Mouse (Mus musculus) lung, embryonic 14.5 days (tissue): ENCODE results near the gene Tmem184a. TPM values are rescaled to one million over a fixed set of nuclear protein-coding genes. Genes with fewer than 3 reads are reported as not detected.

Experiments
- ATAC-seq: fragments of 200-750 bp; cut with Nextera tagmentation; 2 replicates; pipeline ENCODE4 v1.8.0; 2017; ENCODE audit warnings: mild to moderate bottlenecking, moderate TSS enrichment, moderate library complexity; ENCODE audit not compliant: insufficient read depth
- DNase-seq: peaks from one replicate; pipeline ENCODE4 v3.0.0-alpha.2; 2015
- H3K27ac ChIP-seq: fragments of 300-500 bp; sonication (generic); 2 replicates; pipeline ENCODE4 v1.5.1; 2014; ENCODE audit warnings: low read depth, mild to moderate bottlenecking, moderate library complexity
- H3K27me3 ChIP-seq: fragments of 300-500 bp; sonication (generic); 2 replicates; pipeline ENCODE4 v1.6.1; 2014; ENCODE audit warnings: low read length, control low read depth; ENCODE audit not compliant: insufficient read depth
- H3K36me3 ChIP-seq: fragments of 300-500 bp; sonication (generic); 2 replicates; pipeline ENCODE4 v1.6.1; 2014; ENCODE audit warnings: control low read depth; ENCODE audit not compliant: insufficient read depth
- H3K4me1 ChIP-seq: fragments of 300-500 bp; sonication (generic); 2 replicates; pipeline ENCODE4 v1.6.1; 2014; ENCODE audit warnings: antibody characterized with exemption, control low read depth; ENCODE audit not compliant: insufficient read depth
- H3K4me2 ChIP-seq: fragments of 300-500 bp; sonication (generic); 2 replicates; pipeline ENCODE4 v1.6.1; 2014; ENCODE audit warnings: mild to moderate bottlenecking
- H3K4me3 ChIP-seq: fragments of 300-500 bp; sonication (generic); 2 replicates; pipeline ENCODE4 v1.5.1; 2014; ENCODE audit warnings: low read depth, low read length
- H3K9ac ChIP-seq: fragments of 300-500 bp; sonication (generic); 2 replicates; pipeline ENCODE4 v1.6.1; 2014
- H3K9me3 ChIP-seq: fragments of 300-500 bp; sonication (generic); 2 replicates; pipeline ENCODE4 v1.6.1; 2016; ENCODE audit warnings: low read depth, low read length, control low read depth
- CTCF ChIP-seq: IDR thresholded peaks from 2 replicates; pipeline ENCODE4 v1.5.1; 2016; ENCODE audit warnings: antibody characterized with exemption, low read depth
- WGBS: fragments of 180-500 bp; shearing (Covaris S2); extraction: QIAGEN DNeasy Blood & Tissue Kit; methylation state at CpG from one replicate; pipeline ENCODE4 v1.1.7; 2014; 5-methylcytosine and 5-hydroxymethylcytosine counted together
- microRNA-seq: library from miRNA; unstranded; fragments of <30 nt; microRNA quantifications from one replicate; pipeline ENCODE4, GENCODE M21; 2016; ENCODE audit warnings: borderline number of aligned reads
- polyA plus RNA-seq: library from polyadenylated mRNA; unstranded; fragments of >200 nt; fragmentation: Nextera tagmentation; extraction: Ambion mirVana; gene quantifications from 2 replicates; pipeline ENCODE4 v1.2.1, GENCODE M21; 2014

Tmem184a gene
- polyA plus RNA-seq, 1 experiment from 2014 or later, result 10.5 TPM

DNA sequence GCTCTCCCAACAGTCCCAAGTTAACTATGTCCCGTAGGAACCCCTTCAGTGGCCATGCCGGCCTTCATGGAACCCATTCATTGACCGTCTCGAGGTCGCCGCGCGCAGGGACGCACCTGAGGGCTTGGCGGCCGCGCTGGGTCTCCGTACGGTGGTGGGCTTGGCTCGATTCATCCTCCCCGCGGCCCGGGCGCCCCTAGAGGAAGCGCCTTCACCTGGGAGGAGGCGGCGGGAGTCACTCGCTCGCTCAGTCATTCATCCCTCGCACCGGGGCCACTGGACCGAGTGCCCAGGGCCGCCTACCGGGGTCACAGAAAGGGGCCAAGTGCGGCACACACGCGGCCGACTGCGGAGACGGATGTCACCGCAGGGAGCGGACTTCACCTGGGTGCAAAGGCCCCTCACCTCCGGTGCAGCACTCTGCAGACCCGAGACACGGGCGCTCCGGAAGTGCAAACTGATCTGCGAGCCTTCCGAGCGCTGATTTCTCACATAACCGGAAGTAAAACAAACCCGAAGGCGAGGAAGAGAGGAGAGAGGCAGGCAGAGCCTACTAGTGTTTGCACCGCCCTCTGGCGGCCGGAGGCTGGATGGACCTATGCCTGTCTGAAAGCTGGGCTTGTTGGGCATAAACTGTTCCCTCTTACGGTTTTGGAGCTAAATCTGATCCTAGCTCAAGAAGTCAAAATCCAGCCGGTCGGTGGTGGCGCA, 44.3 kb downstream of the Tmem184a start, which contains the start of gene Ints1:
Gene Ints1 (minus strand): TSS at position 459 of the 711 bp plus-strand sequence.
- H3K27me3 ChIP-seq, result no peaks in the 10 kb centered on the region
- peak; percentile 99 for DNase-seq
- H3K4me1 ChIP-seq, result no peaks in the 10 kb centered on the region
- H3K9me3 ChIP-seq, result no peaks in the 10 kb centered on the region
- WGBS, result under 1% methylated on average over 55 of the region's 55 CpGs
- TF ChIP-seq CTCF, result peak; percentile 94
- peak within 1 kb of the TSS; percentile 81 for H3K9ac ChIP-seq
- H3K36me3 ChIP-seq, result peaks cover 32% of the 10 kb centered on the region
- H3K4me2 ChIP-seq, result peak within 1 kb of the TSS; percentile 92
- peak within 1 kb of the TSS; percentile 98 for H3K4me3 ChIP-seq
- no peak within 1 kb of the TSS for H3K27ac ChIP-seq
- ATAC-seq, result peak; percentile 95

DNA sequence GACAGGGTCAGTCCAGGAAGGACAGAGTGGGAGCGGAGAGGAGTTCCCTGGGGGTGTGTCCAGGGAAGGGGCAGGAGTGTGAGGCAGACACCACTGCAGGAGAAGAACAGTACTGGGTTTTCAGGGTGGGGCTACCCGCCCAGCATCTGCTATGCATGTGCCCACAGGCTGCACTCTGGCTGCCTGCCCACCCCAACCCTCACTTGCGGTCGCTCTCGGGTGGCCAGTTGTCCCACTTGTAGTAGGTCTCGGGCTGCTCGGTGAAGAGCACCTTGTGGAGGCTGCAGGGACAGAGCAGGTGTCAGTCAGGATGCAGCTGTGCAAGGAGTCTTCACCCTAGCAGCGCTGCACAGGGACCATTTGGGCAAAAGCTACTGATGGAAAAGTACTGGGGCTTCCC, 51.5 kb downstream of the Tmem184a start:
- Histone ChIP-seq H3K4me1 (no peaks in the 10 kb centered on the region), H3K27me3 (no peaks in the 10 kb centered on the region), H3K4me2 (no peak overlapping the region), H3K27ac (no peak overlapping the region), H3K9ac (no peak overlapping the region), H3K4me3 (no peak overlapping the region), H3K36me3 (peaks cover 93% of the 10 kb centered on the region), H3K9me3 (no peaks in the 10 kb centered on the region)
- DNase-seq (no peak), ATAC-seq (no peak)
- no peak for TF ChIP-seq CTCF
- WGBS, result 92% methylated on average over 8 of the region's 8 CpGs

DNA sequence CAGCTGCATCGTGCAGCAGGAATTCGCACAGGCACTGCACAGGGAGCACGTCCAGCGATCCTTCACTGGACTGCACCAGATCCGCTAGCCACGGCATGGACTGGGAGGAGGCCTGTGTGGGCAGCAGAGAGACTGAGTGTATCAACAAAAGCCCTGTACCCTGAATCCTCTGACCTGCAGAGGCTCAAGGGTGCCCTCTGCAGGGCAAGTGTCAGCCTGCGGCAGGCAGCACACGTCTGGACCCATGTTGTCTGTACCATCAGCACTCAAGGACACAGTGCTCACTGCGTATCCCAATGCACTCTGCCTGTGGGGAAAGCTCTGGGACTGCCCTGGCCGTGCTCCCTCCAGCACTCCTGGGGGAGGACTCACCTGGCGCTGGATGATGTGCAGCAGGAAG, 55.4 kb downstream of the Tmem184a start:
- WGBS, result 70% methylated on average over 11 of the region's 11 CpGs
- TF ChIP-seq CTCF, result peak; percentile 65
- ATAC-seq, result no peak
- no peak overlapping the region for H3K27ac ChIP-seq
- no peaks in the 10 kb centered on the region for H3K4me1 ChIP-seq
- no peaks in the 10 kb centered on the region for H3K9me3 ChIP-seq
- peaks cover 96% of the 10 kb centered on the region for H3K36me3 ChIP-seq
- DNase-seq, result peak; percentile 53
- no peak overlapping the region for H3K4me3 ChIP-seq
- no peak overlapping the region for H3K9ac ChIP-seq
- no peak overlapping the region for H3K4me2 ChIP-seq
- H3K27me3 ChIP-seq, result no peaks in the 10 kb centered on the region

DNA sequence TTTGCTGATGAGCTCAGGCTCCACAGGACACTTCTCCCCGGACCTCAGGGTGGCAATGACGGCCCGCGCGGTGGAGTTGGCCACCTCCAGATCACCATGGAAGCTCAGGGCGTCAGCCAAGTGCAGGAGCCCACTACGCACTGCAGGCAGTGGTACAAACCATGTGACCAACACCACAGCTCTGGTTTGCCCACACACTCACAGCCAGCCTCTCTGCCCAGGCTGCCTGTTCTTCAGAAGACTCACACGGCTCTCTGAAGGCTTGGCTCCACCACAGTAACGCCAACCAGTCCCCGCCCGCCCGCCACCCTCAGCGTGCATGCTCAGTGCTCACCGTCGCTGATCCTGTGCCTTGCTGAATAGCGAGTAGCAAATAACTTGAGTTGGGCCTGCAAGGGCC, 61.6 kb downstream of the Tmem184a start:
- H3K9ac ChIP-seq, result no peak overlapping the region
- ATAC-seq (no peak), DNase-seq (no peak)
- TF ChIP-seq CTCF, result no peak
- H3K27me3 ChIP-seq, result no peaks in the 10 kb centered on the region
- H3K36me3 ChIP-seq, result peaks cover 92% of the 10 kb centered on the region
- 85% methylated on average over 16 of the region's 16 CpGs for WGBS
- H3K4me2 ChIP-seq, result no peak overlapping the region
- H3K4me1 ChIP-seq, result no peaks in the 10 kb centered on the region
- H3K9me3 ChIP-seq, result no peaks in the 10 kb centered on the region
- no peak overlapping the region for H3K27ac ChIP-seq
- H3K4me3 ChIP-seq, result no peak overlapping the region

DNA sequence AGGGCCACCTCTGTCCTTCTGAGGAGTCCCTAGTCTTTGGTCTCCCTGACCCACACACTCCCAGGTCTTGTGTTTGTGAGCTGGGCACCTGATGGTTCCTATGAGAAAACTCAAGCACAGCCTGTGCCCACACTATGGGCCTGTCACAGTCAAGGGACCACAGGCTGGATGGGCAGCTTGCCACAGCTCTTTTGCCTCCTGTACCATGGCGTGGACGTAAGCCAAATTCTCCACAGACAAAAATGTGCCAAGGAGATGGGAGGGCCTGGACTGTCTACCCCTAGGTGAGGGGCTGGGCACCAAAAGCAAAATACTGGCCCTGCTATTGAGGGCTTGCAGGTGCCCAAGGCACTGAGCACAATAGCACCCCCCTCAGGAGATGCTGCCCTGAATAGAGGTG, 63.1 kb downstream of the Tmem184a start:
- no peak overlapping the region for H3K4me2 ChIP-seq
- no peak overlapping the region for H3K9ac ChIP-seq
- ATAC-seq, result no peak
- H3K4me1 ChIP-seq, result no peaks in the 10 kb centered on the region
- peaks cover 92% of the 10 kb centered on the region for H3K36me3 ChIP-seq
- DNase-seq, result no peak
- no peaks in the 10 kb centered on the region for H3K9me3 ChIP-seq
- no peak for TF ChIP-seq CTCF
- H3K27me3 ChIP-seq, result no peaks in the 10 kb centered on the region
- 93% methylated on average over 2 of the region's 2 CpGs for WGBS
- H3K4me3 ChIP-seq, result no peak overlapping the region
- no peak overlapping the region for H3K27ac ChIP-seq

DNA sequence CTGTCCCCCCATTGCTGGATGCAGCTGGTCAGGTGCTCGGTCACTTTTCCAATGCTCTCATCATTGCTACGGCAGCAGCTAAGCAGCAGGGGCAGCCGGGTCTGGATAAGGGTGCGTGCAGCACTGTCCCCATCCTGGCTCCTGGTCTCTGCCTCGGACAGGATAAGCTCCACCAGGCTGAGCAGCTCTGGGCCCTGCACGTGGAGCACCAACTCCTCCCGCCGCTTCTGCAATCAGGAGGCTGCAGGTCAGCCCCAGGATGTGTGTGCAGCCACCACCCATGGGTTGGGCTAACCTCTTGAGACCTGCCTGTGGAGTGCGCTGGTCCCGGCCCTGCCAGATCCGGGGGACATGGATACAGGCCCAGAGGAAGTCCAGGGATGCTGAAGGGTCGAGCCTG, 63.6 kb downstream of the Tmem184a start:
- Histone ChIP-seq H3K4me2 (no peak overlapping the region), H3K9ac (no peak overlapping the region), H3K27ac (no peak overlapping the region), H3K4me3 (no peak overlapping the region), H3K9me3 (no peaks in the 10 kb centered on the region), H3K36me3 (peaks cover 92% of the 10 kb centered on the region), H3K27me3 (no peaks in the 10 kb centered on the region), H3K4me1 (no peaks in the 10 kb centered on the region)
- WGBS, result 88% methylated on average over 12 of the region's 12 CpGs
- TF ChIP-seq CTCF, result no peak
- ATAC-seq, result no peak
- no peak for DNase-seq

DNA sequence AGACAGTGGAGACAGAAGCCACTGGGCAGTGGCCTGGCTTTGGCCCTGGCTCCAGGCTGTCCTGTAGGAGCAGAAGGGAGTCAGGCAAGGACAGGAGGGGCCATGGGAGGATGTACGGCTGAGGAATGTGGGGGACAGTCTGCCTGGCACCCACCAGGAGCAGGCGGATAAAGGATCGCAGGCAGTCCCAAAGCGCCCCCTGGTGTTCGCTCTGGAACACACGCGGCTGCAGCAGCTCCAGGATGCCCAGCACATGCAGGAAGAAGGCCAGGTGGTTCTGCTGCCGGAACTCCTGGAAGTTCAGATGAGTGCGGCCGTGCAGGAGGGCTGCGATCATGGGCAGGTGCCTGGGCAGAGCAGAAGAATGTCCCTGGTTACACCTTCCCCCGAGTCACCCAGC, 65.0 kb downstream of the Tmem184a start:
- no peak overlapping the region for H3K4me3 ChIP-seq
- no peaks in the 10 kb centered on the region for H3K4me1 ChIP-seq
- WGBS, result 26% methylated on average over 12 of the region's 12 CpGs
- no peaks in the 10 kb centered on the region for H3K9me3 ChIP-seq
- no peak overlapping the region for H3K9ac ChIP-seq
- DNase-seq (peak; percentile 73), ATAC-seq (0 out of 2 replicates have a peak, but pooled peaks have one; percentile 9)
- no peaks in the 10 kb centered on the region for H3K27me3 ChIP-seq
- no peak overlapping the region for H3K4me2 ChIP-seq
- H3K36me3 ChIP-seq, result peaks cover 90% of the 10 kb centered on the region
- H3K27ac ChIP-seq, result no peak overlapping the region
- peak; percentile 84 for TF ChIP-seq CTCF

Small RNA genes within 50 kb of the gene (microRNA-seq; reads per million reads assigned to microRNA genes)
- not detected for gene Mir7037

Other genes starting within 250 kb of the Tmem184a start
- gene Micall2, start 83.6 kb downstream of the Tmem184a start, polyA plus RNA-seq, result 3.0 and 4.8 TPM in 2 replicates
- 37.6 and 39.8 TPM in 2 replicates for gene Ints1, start 44.2 kb downstream of the Tmem184a start, polyA plus RNA-seq
- gene Mafk, start 28.4 kb downstream of the Tmem184a start, polyA plus RNA-seq, result 8.0 and 10.0 TPM in 2 replicates
- gene Gm26938, start 6.5 kb upstream of the Tmem184a start, polyA plus RNA-seq, result not detected in 2 replicates
- gene Psmg3, start 7.0 kb upstream of the Tmem184a start, polyA plus RNA-seq, result 78.8 and 79.3 TPM in 2 replicates
- 0.12 and 0.46 TPM in 2 replicates for gene Elfn1, start 88.0 kb upstream of the Tmem184a start, polyA plus RNA-seq